Mouse (Mus musculus) brown adipose tissue, adult 24 weeks (tissue): ENCODE data around the gene Olfr945. TPM values are rescaled to one million over a fixed set of nuclear protein-coding genes. Genes with fewer than 3 reads are reported as not detected.

ENCODE experiments used
- H3K27ac ChIP-seq: fragments of 200-500 bp; replicated peaks from 2 replicates; pipeline ENCODE4 v1.5.1; 2012; ENCODE audit warnings: low read depth, mild to moderate bottlenecking, low read length
- H3K4me1 ChIP-seq: fragments of 200-500 bp; 2 replicates; pipeline ENCODE4 v1.6.1; 2012; ENCODE audit warnings: low read length, mixed read lengths; ENCODE audit not compliant: control insufficient read depth, insufficient read depth, insufficient read length
- H3K4me3 ChIP-seq: fragments of 200-500 bp; 2 replicates; pipeline ENCODE4 v1.5.1; 2012; ENCODE audit warnings: low read depth, mild to moderate bottlenecking, low read length, moderate library complexity; ENCODE audit not compliant: insufficient read depth
- polyA plus RNA-seq: library from polyadenylated mRNA; stranded (reverse); fragments of >200 nt; gene quantifications from 2 replicates; pipeline ENCODE4 v1.2.4, GENCODE M21; 2012; ENCODE audit not compliant: missing spikeins, insufficient read depth, insufficient read length

Gene Olfr945
- not detected in 2 replicates for polyA plus RNA-seq

DNA sequence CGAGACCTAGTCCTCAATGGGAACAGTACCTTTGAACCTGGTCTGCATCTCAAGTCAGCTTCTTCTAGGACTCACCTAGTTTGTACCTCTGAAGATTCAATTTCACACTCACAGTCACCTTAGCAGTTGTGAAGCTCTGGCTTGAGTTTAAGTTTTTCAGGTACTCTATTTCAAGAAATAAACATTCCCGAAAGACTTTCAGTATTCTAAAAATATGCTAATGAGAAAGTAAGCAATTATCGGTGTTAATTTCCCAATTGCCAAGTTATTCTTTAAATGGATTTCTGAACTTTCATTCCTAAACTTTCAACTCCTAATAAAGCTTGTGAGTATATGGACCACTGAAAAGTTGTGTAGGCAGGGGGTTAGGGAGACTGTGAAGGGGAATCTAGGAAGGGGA, at the start of gene Olfr945:
Olfr945 (minus strand) TSS at position 101 of the 400 bp plus-strand sequence.
- H3K4me1 ChIP-seq: no peaks in the 10 kb centered on the region
- no peak within 1 kb of the TSS for H3K27ac ChIP-seq
- no peak within 1 kb of the TSS for H3K4me3 ChIP-seq

DNA sequence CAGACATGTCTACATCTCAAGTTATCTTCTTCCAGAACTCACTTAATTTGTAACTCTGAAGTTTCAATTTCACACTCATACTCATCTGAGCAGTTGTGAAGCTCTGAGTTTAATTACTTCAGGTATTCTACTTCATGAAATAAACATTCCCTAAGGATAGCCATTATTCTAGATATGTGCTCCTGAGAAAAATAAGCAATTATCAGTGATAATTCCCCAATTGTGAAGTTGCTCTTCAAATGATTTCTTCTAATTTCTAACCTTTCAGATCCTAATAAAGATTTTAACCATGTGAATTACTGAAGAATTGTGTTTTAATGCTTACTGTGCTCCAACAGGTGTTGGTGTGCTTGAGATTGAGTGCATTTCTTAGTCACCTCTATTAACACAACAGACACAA, 49.3 kb upstream of the Olfr945 start, which contains the start of gene Olfr948:
Olfr948 (minus strand) TSS at position 101 of the 400 bp plus-strand sequence.
- Histone ChIP-seq H3K27ac (no peak within 1 kb of the TSS), H3K4me1 (no peaks in the 10 kb centered on the region), H3K4me3 (no peak within 1 kb of the TSS)

DNA sequence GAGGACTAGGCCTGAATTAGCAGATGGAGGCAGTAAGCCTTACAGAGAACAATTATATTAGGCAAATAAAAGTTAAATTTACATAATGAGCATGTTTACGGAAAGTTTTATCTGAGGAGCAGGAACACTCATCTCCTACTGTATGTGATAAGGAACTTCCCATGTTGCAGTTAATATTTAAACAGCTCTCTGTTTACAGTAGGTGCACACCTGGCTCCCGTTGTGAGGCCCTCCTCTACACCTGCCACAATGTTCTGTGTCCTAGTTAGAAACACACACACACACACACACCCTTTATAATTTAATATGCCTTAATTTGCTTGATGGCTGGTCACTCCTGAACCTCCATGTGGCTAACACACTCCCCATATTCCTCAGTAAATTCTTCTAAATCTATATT, 10.5 kb upstream of the Olfr945 start:
- Histone ChIP-seq H3K27ac (no peak overlapping the region), H3K4me1 (no peaks in the 10 kb centered on the region), H3K4me3 (no peak overlapping the region)

DNA sequence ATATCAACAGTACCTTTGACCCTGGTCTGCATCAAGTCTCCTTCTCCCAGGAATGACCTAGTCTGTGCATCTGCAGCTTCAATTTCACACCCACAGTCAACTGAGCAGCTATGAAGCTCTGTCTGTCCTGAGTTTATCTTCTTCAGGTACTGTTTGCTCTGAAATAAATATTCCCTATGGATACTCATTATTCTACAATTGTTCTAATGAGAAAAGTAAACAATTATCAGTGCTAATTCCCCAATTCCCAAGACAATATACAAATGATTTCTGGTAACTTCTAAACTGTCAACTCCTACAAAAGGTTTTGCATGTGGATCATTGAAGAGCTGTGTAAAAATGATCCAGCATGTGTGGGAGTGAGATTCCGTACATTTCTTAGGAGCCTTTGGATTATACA, 26.7 kb downstream of the Olfr945 start, which contains the start of gene Olfr1537:
Olfr1537 (minus strand) TSS at position 101 of the 400 bp plus-strand sequence.
- no peak within 1 kb of the TSS for H3K27ac ChIP-seq
- no peak within 1 kb of the TSS for H3K4me3 ChIP-seq
- H3K4me1 ChIP-seq: no peaks in the 10 kb centered on the region

Other genes starting within 250 kb of the Olfr945 start
- gene Olfr937, start 211.9 kb downstream of the Olfr945 start, polyA plus RNA-seq: not detected in 2 replicates
- gene Olfr938, start 197.9 kb downstream of the Olfr945 start, polyA plus RNA-seq: not detected in 2 replicates
- gene Olfr27, start 148.7 kb downstream of the Olfr945 start, polyA plus RNA-seq: not detected in 2 replicates
- not detected in 2 replicates for gene Olfr943, start 110.5 kb downstream of the Olfr945 start, polyA plus RNA-seq
- gene Olfr944, start 74.9 kb downstream of the Olfr945 start, polyA plus RNA-seq: not detected in 2 replicates
- gene Olfr1537, start 26.8 kb downstream of the Olfr945 start, polyA plus RNA-seq: not detected in 2 replicates
- not detected in 2 replicates for gene Olfr948, start 49.2 kb upstream of the Olfr945 start, polyA plus RNA-seq
- gene Olfr951, start 110.6 kb upstream of the Olfr945 start, polyA plus RNA-seq: not detected in 2 replicates
- not detected in 2 replicates for gene Olfr952, start 150.3 kb upstream of the Olfr945 start, polyA plus RNA-seq
- not detected in 2 replicates for gene Olfr954, start 179.9 kb upstream of the Olfr945 start, polyA plus RNA-seq
- not detected in 2 replicates for gene Olfr955, start 195.1 kb upstream of the Olfr945 start, polyA plus RNA-seq
- not detected in 2 replicates for gene Olfr44, start 217.2 kb upstream of the Olfr945 start, polyA plus RNA-seq
- gene Olfr957, start 239.0 kb upstream of the Olfr945 start, polyA plus RNA-seq: not detected in 2 replicates